Mouse (Mus musculus): Measurements from ENCODE around the gene Palm3. TPM values are rescaled to one million over a fixed set of nuclear protein-coding genes. Genes with fewer than 3 reads are reported as not detected.
A peak's percentile ranks its signal among the peaks of the same experiment; 100 is the strongest.

Gene Palm3
- polyA plus RNA-seq, 1 experiment from 2014 or later: 7.4 TPM

GRCm38 (mm10) chr8:83994030-83994429 is 27.2 kb upstream of the Palm3 start:
- no peak overlapping the region for H3K4me3 ChIP-seq (ENCODE audit: low read length)
- H3K36me3 ChIP-seq (ENCODE audit: control insufficient read depth, insufficient read depth, low read length): peaks cover 38% of the 10 kb centered on the region
- no peak overlapping the region for H3K27ac ChIP-seq (ENCODE audit: low read depth, low read length)
- H3K4me1 ChIP-seq (ENCODE audit: control insufficient read depth, insufficient read depth, low read length): peaks cover 8% of the 10 kb centered on the region
- H3K27me3 ChIP-seq (ENCODE audit: control insufficient read depth, insufficient read depth, low read length): no peaks in the 10 kb centered on the region
- no peak overlapping the region for H3K4me2 ChIP-seq (replicated peaks; ENCODE audit: low read depth, low read length)
- ATAC-seq (ENCODE audit: low FRiP score, low TSS enrichment): no peak
- 87% methylated on average over 3 of the region's 3 CpGs for WGBS
- H3K9me3 ChIP-seq (ENCODE audit: control insufficient read depth, low read length): no peaks in the 10 kb centered on the region
- H3K9ac ChIP-seq (ENCODE audit: low read depth, low read length): no peak overlapping the region

GRCm38 (mm10) chr8:83995973-83996372 is 25.3 kb upstream of the Palm3 start:
- Histone ChIP-seq H3K27ac (ENCODE audit: low read depth, low read length) (peak overlapping the region; percentile 96), H3K9ac (ENCODE audit: low read depth, low read length) (peak overlapping the region; percentile 92; the same call in 1 of the 2 replicates), H3K9me3 (ENCODE audit: control insufficient read depth, low read length) (no peaks in the 10 kb centered on the region), H3K27me3 (ENCODE audit: control insufficient read depth, insufficient read depth, low read length) (no peaks in the 10 kb centered on the region; the same call in 1 of the 2 replicates), H3K36me3 (ENCODE audit: control insufficient read depth, insufficient read depth, low read length) (peaks cover 40% of the 10 kb centered on the region), H3K4me3 (ENCODE audit: low read length) (peak overlapping the region; percentile 81), H3K4me1 (ENCODE audit: control insufficient read depth, insufficient read depth, low read length) (peaks cover 20% of the 10 kb centered on the region), H3K4me2 (replicated peaks; ENCODE audit: low read depth, low read length) (peak overlapping the region; percentile 70)
- no peak; the same call in 1 of the 2 replicates for ATAC-seq (ENCODE audit: low FRiP score, low TSS enrichment)
- 16% methylated on average over 12 of the region's 12 CpGs for WGBS

DNA sequence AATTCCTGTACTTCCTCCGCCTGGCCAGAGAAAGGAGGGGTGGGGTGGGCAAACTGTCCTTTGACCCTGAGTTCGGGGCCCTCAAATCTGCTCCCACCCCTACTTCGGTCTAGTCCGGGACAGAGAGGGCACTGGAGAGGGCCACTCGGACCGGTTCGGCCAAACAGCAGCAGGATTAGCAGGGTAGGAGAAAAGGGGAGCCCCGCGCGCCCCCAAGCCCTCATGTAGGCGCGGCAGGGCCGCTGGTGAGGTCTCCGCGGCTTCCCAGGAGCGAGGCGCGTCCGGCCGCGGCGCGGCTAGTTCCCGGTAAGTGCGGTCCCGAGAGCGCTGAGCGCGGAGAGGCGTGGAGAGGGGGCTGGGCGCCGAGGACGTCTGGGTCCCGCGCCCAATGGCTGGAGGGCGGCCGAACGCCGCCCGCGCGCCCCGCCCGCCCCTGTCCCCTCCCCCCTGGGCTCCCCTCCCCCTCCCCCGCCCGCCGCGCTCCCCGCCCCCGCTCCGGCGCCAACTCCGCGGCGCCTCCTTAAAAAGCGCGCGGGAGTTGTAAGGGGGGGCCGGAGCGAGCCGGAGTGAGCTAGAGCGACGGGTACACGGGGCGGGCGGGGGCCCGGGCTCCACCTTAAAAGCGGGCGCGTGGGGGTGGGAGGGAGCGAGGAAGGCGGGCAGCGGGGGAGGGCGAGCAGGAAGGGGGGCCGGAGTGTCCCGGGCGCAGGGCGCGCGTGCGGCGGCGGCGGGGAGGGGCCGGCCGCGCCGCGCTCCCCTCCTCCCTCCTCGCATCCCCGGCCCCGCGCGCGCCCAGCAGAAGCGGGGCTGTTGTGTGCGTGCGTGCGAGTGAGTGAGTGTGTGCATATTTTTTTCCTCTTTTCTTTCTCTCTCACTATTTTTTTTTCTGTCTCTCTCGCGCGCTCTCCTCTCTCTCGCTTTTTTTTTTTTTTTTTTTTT is 24.4 kb upstream of the Palm3 start:
- peak; percentile 85 for ATAC-seq (ENCODE audit: low FRiP score, low TSS enrichment)
- Histone ChIP-seq H3K4me3 (ENCODE audit: low read length) (peak overlapping the region; percentile 81), H3K4me1 (ENCODE audit: control insufficient read depth, insufficient read depth, low read length) (peaks cover 20% of the 10 kb centered on the region), H3K36me3 (ENCODE audit: control insufficient read depth, insufficient read depth, low read length) (peaks cover 34% of the 10 kb centered on the region), H3K4me2 (replicated peaks; ENCODE audit: low read depth, low read length) (peak overlapping the region; percentile 70), H3K9ac (ENCODE audit: low read depth, low read length) (peak overlapping the region; percentile 92), H3K9me3 (ENCODE audit: control insufficient read depth, low read length) (no peaks in the 10 kb centered on the region), H3K27ac (ENCODE audit: low read depth, low read length) (peak overlapping the region; percentile 96), H3K27me3 (ENCODE audit: control insufficient read depth, insufficient read depth, low read length) (no peaks in the 10 kb centered on the region; the same call in 1 of the 2 replicates)
- under 1% methylated on average over 42 of the region's 103 CpGs for WGBS

DNA sequence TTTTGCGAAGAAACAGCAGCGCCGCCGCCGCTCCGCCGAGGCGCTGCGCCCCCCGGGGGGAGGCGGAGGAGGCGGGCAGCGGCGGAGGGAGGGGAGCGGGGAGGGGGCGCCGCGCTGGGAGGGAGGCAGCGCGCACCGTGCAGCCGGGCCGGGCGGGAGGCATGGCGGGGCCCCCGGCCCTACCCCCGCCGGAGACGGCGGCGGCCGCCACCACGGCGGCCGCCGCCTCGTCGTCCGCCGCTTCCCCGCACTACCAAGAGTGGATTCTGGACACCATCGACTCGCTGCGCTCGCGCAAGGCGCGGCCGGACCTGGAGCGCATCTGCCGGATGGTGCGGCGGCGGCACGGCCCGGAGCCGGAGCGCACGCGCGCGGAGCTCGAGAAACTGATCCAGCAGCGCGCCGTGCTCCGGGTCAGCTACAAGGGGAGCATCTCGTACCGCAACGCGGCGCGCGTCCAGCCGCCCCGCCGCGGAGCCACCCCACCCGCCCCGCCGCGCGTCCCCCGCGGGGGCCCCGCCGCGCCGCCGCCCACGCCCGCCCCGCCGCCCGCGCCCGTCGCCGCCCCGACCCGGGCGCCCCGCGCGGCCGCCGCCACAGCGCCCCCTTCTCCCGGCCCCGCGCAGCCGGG is 23.6 kb upstream of the Palm3 start, which contains the start of gene Samd1:
TSS of gene Samd1 (plus strand) at position 162 of the 631 bp plus-strand sequence.
- Histone ChIP-seq H3K27me3 (ENCODE audit: control insufficient read depth, insufficient read depth, low read length) (no peaks in the 10 kb centered on the region; the same call in 1 of the 2 replicates), H3K9me3 (ENCODE audit: control insufficient read depth, low read length) (no peaks in the 10 kb centered on the region), H3K27ac (ENCODE audit: low read depth, low read length) (peak within 1 kb of the TSS; percentile 96), H3K9ac (ENCODE audit: low read depth, low read length) (peak within 1 kb of the TSS; percentile 92), H3K4me3 (ENCODE audit: low read length) (peak within 1 kb of the TSS; percentile 81), H3K4me2 (replicated peaks; ENCODE audit: low read depth, low read length) (peak within 1 kb of the TSS; percentile 84), H3K4me1 (ENCODE audit: control insufficient read depth, insufficient read depth, low read length) (peaks cover 20% of the 10 kb centered on the region), H3K36me3 (ENCODE audit: control insufficient read depth, insufficient read depth, low read length) (peaks cover 31% of the 10 kb centered on the region)
- WGBS: under 1% methylated on average over 41 of the region's 112 CpGs
- 0 out of 2 replicates have a peak, but pooled peaks have one; percentile 12 for ATAC-seq (ENCODE audit: low FRiP score, low TSS enrichment)

GRCm38 (mm10) chr8:83998231-83999056 is 22.8 kb upstream of the Palm3 start:
- Histone ChIP-seq H3K4me3 (ENCODE audit: low read length) (peak overlapping the region; percentile 81), H3K4me2 (replicated peaks; ENCODE audit: low read depth, low read length) (peak overlapping the region; percentile 84), H3K36me3 (ENCODE audit: control insufficient read depth, insufficient read depth, low read length) (peaks cover 30% of the 10 kb centered on the region), H3K27ac (ENCODE audit: low read depth, low read length) (peak overlapping the region; percentile 65), H3K9me3 (ENCODE audit: control insufficient read depth, low read length) (no peaks in the 10 kb centered on the region), H3K4me1 (ENCODE audit: control insufficient read depth, insufficient read depth, low read length) (peaks cover 20% of the 10 kb centered on the region), H3K27me3 (ENCODE audit: control insufficient read depth, insufficient read depth, low read length) (no peaks in the 10 kb centered on the region; the same call in 1 of the 2 replicates), H3K9ac (ENCODE audit: low read depth, low read length) (peak overlapping the region; percentile 92)
- WGBS: under 1% methylated on average over 75 of the region's 92 CpGs
- ATAC-seq (ENCODE audit: low FRiP score, low TSS enrichment): peak; percentile 7; the same call in 1 of the 2 replicates

GRCm38 (mm10) chr8:83999057-83999705 is 22.1 kb upstream of the Palm3 start:
- peaks cover 22% of the 10 kb centered on the region for H3K4me1 ChIP-seq (ENCODE audit: control insufficient read depth, insufficient read depth, low read length)
- 59% methylated on average over 16 of the region's 16 CpGs for WGBS
- peaks cover 27% of the 10 kb centered on the region for H3K36me3 ChIP-seq (ENCODE audit: control insufficient read depth, insufficient read depth, low read length)
- peak overlapping the region; percentile 92; the same call in 1 of the 2 replicates for H3K9ac ChIP-seq (ENCODE audit: low read depth, low read length)
- no peak for ATAC-seq (ENCODE audit: low FRiP score, low TSS enrichment)
- H3K9me3 ChIP-seq (ENCODE audit: control insufficient read depth, low read length): no peaks in the 10 kb centered on the region
- peak overlapping the region; percentile 81 for H3K4me3 ChIP-seq (ENCODE audit: low read length)
- H3K27ac ChIP-seq (ENCODE audit: low read depth, low read length): no peak overlapping the region
- H3K4me2 ChIP-seq (replicated peaks; ENCODE audit: low read depth, low read length): peak overlapping the region; percentile 84
- H3K27me3 ChIP-seq (ENCODE audit: control insufficient read depth, insufficient read depth, low read length): no peaks in the 10 kb centered on the region; the same call in 1 of the 2 replicates

DNA sequence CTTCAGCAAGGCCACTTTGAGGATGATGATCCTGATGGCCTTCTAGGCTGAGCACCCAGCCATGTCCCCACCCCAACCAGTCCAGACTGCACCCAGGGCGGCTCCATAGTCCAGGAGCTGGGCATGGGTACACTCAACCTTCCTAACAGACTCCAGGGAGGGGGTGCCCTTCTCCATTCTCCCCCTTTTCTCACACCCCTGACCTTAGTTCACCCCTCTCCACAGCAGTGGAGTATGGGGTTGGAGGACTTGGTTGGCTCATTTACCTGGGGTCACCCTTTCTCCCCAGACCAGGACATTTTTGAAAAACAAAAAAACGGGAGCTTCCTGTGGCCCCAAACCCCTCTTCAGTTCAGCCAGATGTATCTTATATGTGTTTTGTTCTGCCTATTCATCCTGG is 21.4 kb upstream of the Palm3 start:
- WGBS: 87% methylated on average over 2 of the region's 2 CpGs
- no peak overlapping the region for H3K4me2 ChIP-seq (replicated peaks; ENCODE audit: low read depth, low read length)
- H3K9me3 ChIP-seq (ENCODE audit: control insufficient read depth, low read length): no peaks in the 10 kb centered on the region
- no peaks in the 10 kb centered on the region; the same call in 1 of the 2 replicates for H3K27me3 ChIP-seq (ENCODE audit: control insufficient read depth, insufficient read depth, low read length)
- no peak overlapping the region for H3K9ac ChIP-seq (ENCODE audit: low read depth, low read length)
- no peak overlapping the region; the same call in none of the 2 replicates for H3K4me3 ChIP-seq (ENCODE audit: low read length)
- H3K4me1 ChIP-seq (ENCODE audit: control insufficient read depth, insufficient read depth, low read length): peaks cover 25% of the 10 kb centered on the region
- peaks cover 22% of the 10 kb centered on the region for H3K36me3 ChIP-seq (ENCODE audit: control insufficient read depth, insufficient read depth, low read length)
- ATAC-seq (ENCODE audit: low FRiP score, low TSS enrichment): no peak
- no peak overlapping the region for H3K27ac ChIP-seq (ENCODE audit: low read depth, low read length)

All from kidney, embryonic 14.5 days (tissue).